Mouse (Mus musculus) G1E (cell line): ENCODE data around the gene Ywhag.

Source experiments
- CTCF ChIP-seq: IDR thresholded peaks from 2 replicates; pipeline ENCODE4 v1.5.1; 2012; ENCODE audit warnings: low read depth, low read length, inconsistent platforms, mixed read lengths
- GATA1 ChIP-seq: IDR thresholded peaks from 2 replicates; pipeline ENCODE4 v1.6.1; 2012; ENCODE audit warnings: borderline replicate concordance, low read length, inconsistent platforms, mixed read lengths
- GATA2 ChIP-seq: IDR thresholded peaks from 2 replicates; pipeline ENCODE4 v1.6.1; 2012; ENCODE audit warnings: low read depth, low read length, inconsistent platforms, borderline replicate concordance
- TAL1 ChIP-seq: conservative IDR thresholded peaks from 2 replicates; pipeline ENCODE4 v1.6.1; 2012; ENCODE audit warnings: low read depth, low read length, inconsistent platforms, mixed read lengths

DNA sequence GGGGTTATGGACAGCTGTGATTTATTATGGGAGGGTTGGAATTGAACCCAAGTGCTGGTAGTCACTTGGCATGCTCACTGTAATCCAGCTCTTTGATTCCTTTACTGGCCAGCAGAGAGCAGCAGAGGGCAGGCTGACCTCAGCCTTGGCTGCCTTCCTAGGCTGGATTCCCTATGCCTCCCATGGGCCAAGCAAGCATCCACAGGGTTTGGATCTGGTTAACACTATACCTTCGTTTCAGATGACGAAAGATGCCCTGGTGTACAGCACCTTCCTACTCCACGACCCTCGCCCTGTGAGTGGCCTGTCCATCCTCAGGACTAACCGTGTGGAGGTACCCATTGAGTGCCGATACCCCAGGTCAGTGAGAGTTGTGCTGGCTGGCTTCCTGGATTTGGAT lies 48.0 kb upstream of the Ywhag start:
- no peak for TF ChIP-seq TAL1
- peak; percentile 84 for TF ChIP-seq CTCF
- no peak for TF ChIP-seq GATA1
- TF ChIP-seq GATA2 = no peak
